Mouse (Mus musculus) lung, postnatal 0 days (tissue): ENCODE data around the gene Banp.

ENCODE experiments used
- CTCF ChIP-seq: IDR thresholded peaks from 2 replicates; pipeline ENCODE4 v1.5.1; 2016; ENCODE audit warnings: antibody characterized with exemption, mild to moderate bottlenecking
- EP300 ChIP-seq: IDR thresholded peaks from 2 replicates; pipeline ENCODE4 v1.6.1; 2016; ENCODE audit warnings: antibody characterized with exemption, mild to moderate bottlenecking, control low read depth

GRCm38 (mm10) chr8:121951656-121952009 lies 2.1 kb downstream of the Banp start:
- TF ChIP-seq EP300 (0 out of 2 replicates have a peak, but pooled peaks have one; percentile 45), CTCF (no peak)
